Mouse (Mus musculus) hindbrain, postnatal 0 days (tissue): ENCODE measurements around the gene Rhbdf2. TPM values are rescaled to one million over a fixed set of nuclear protein-coding genes. Genes with fewer than 3 reads are reported as not detected.
A peak's percentile ranks its signal among the peaks of the same experiment; 100 is the strongest.

Source experiments
- ATAC-seq: fragments of 200-750 bp; cut with Nextera tagmentation; 2 replicates; pipeline ENCODE4 v1.8.0; 2017; ENCODE audit warnings: mild to moderate bottlenecking, moderate TSS enrichment, moderate library complexity
- DNase-seq: peaks from one replicate; pipeline ENCODE4 v3.0.0-alpha.2; 2015; ENCODE audit warnings: low spot score
- H3K27ac ChIP-seq: fragments of 300-500 bp; sonication (generic); 2 replicates; pipeline ENCODE4 v1.5.1; 2014; ENCODE audit warnings: mild to moderate bottlenecking
- H3K27me3 ChIP-seq: fragments of 300-500 bp; sonication (generic); 2 replicates; pipeline ENCODE4 v1.6.1; 2014; ENCODE audit warnings: low read length, mixed read lengths; ENCODE audit not compliant: insufficient read depth
- H3K36me3 ChIP-seq: fragments of 300-500 bp; sonication (generic); 2 replicates; pipeline ENCODE4 v1.6.1; 2014; ENCODE audit warnings: low read length, mixed read lengths; ENCODE audit not compliant: insufficient read depth
- H3K4me1 ChIP-seq: fragments of 300-500 bp; sonication (generic); 2 replicates; pipeline ENCODE4 v1.6.1; 2014; ENCODE audit warnings: antibody characterized with exemption, low read length, mixed read lengths; ENCODE audit not compliant: insufficient read depth
- H3K4me2 ChIP-seq: fragments of 300-500 bp; sonication (generic); 2 replicates; pipeline ENCODE4 v1.6.1; 2014; ENCODE audit warnings: low read depth, mild to moderate bottlenecking, low read length, moderate library complexity, mixed read lengths
- H3K4me3 ChIP-seq: fragments of 300-500 bp; sonication (generic); 2 replicates; pipeline ENCODE4 v1.5.1; 2014; ENCODE audit warnings: low read length
- H3K9ac ChIP-seq: fragments of 300-500 bp; sonication (generic); replicated peaks from 2 replicates; pipeline ENCODE4 v1.6.1; 2014; ENCODE audit warnings: mild to moderate bottlenecking, low read length, moderate library complexity, mixed read lengths
- H3K9me3 ChIP-seq: fragments of 300-500 bp; sonication (generic); 2 replicates; pipeline ENCODE4 v1.6.1; 2016; ENCODE audit warnings: low read length, mixed read lengths
- CTCF ChIP-seq: IDR thresholded peaks from 2 replicates; pipeline ENCODE4 v1.5.1; 2016; ENCODE audit warnings: antibody characterized with exemption, control low read depth, low read depth
- WGBS: fragments of 180-500 bp; shearing (Covaris S2); extraction: QIAGEN DNeasy Blood & Tissue Kit; methylation state at CpG from one replicate; pipeline ENCODE4 v1.1.7; 2014; 5-methylcytosine and 5-hydroxymethylcytosine counted together
- polyA plus RNA-seq: library from polyadenylated mRNA; unstranded; fragments of >200 nt; fragmentation: Nextera tagmentation; extraction: Ambion mirVana; gene quantifications from 2 replicates; pipeline ENCODE4 v1.2.1, GENCODE M21; 2015
- total RNA-seq: library from RNA; depleted of rRNA; stranded (reverse); fragments of >200 nt; gene quantifications from 2 replicates; pipeline ENCODE4 v1.2.3, GENCODE M21; 2014

Rhbdf2 gene
- total and polyA plus RNA-seq, 2 experiments from 2014 or later, result 1.6 to 3.8 TPM

- ATAC-seq (peak; percentile 52; the same call in 1 of the 2 replicates), DNase-seq (peak; percentile 63)
- Histone ChIP-seq H3K4me3 (peak overlapping the region; percentile 64), H3K4me1 (peaks cover 25% of the 10 kb centered on the region), H3K36me3 (no peaks in the 10 kb centered on the region; the same call in 1 of the 2 replicates), H3K4me2 (peak overlapping the region; percentile 95), H3K27ac (peak overlapping the region; percentile 75), H3K9me3 (no peaks in the 10 kb centered on the region), H3K9ac (peak overlapping the region; percentile 79), H3K27me3 (no peaks in the 10 kb centered on the region)
- no peak for TF ChIP-seq CTCF
- under 1% methylated on average over 46 of the region's 47 CpGs for WGBS
Observed at GRCm38 (mm10) chr11:116653709-116654221, 26.9 kb upstream of the Rhbdf2 start.

- H3K9me3 ChIP-seq, result no peaks in the 10 kb centered on the region
- no peaks in the 10 kb centered on the region; the same call in 1 of the 2 replicates for H3K36me3 ChIP-seq
- WGBS, result 8% methylated on average over 10 of the region's 10 CpGs
- DNase-seq (no peak), ATAC-seq (no peak)
- TF ChIP-seq CTCF, result no peak
- no peaks in the 10 kb centered on the region for H3K27me3 ChIP-seq
- H3K9ac ChIP-seq, result peak within 1 kb of the TSS; percentile 79
- peaks cover 25% of the 10 kb centered on the region for H3K4me1 ChIP-seq
- H3K4me2 ChIP-seq, result peak within 1 kb of the TSS; percentile 95
- peak within 1 kb of the TSS; percentile 64 for H3K4me3 ChIP-seq
- H3K27ac ChIP-seq, result peak within 1 kb of the TSS; percentile 75
Observed at GRCm38 (mm10) chr11:116653234-116653633, 26.4 kb upstream of the Rhbdf2 start, which contains the start of gene Prcd. Gene Prcd, plus strand, starts transcription at chr11:116653534.

- H3K27ac ChIP-seq, result no peak overlapping the region
- ATAC-seq, result no peak
- no peaks in the 10 kb centered on the region for H3K27me3 ChIP-seq
- H3K4me1 ChIP-seq, result peaks cover 22% of the 10 kb centered on the region
- DNase-seq, result no peak
- no peaks in the 10 kb centered on the region for H3K9me3 ChIP-seq
- H3K4me2 ChIP-seq, result peak overlapping the region; percentile 95
- peak overlapping the region; percentile 64 for H3K4me3 ChIP-seq
- H3K36me3 ChIP-seq, result no peaks in the 10 kb centered on the region; the same call in 1 of the 2 replicates
- H3K9ac ChIP-seq, result peak overlapping the region; percentile 79
- WGBS, result 57% methylated on average over 25 of the region's 25 CpGs
- no peak for TF ChIP-seq CTCF
Observed at GRCm38 (mm10) chr11:116652330-116653098, 25.7 kb upstream of the Rhbdf2 start.

- Histone ChIP-seq H3K27ac (no peak overlapping the region), H3K4me1 (peaks cover 18% of the 10 kb centered on the region; the same call in 1 of the 2 replicates), H3K36me3 (no peaks in the 10 kb centered on the region; the same call in 1 of the 2 replicates), H3K4me2 (no peak overlapping the region), H3K4me3 (no peak overlapping the region), H3K27me3 (no peaks in the 10 kb centered on the region), H3K9ac (no peak overlapping the region), H3K9me3 (no peaks in the 10 kb centered on the region)
- WGBS, result 86% methylated on average over 8 of the region's 8 CpGs
- DNase-seq, result no peak
- no peak for TF ChIP-seq CTCF
- ATAC-seq, result no peak
Observed at GRCm38 (mm10) chr11:116651339-116651738, 24.5 kb upstream of the Rhbdf2 start.

GRCm38 (mm10) chr11:116650811-116651210 lies 24.0 kb upstream of the Rhbdf2 start:
- WGBS, result 67% methylated on average over 8 of the region's 8 CpGs
- H3K36me3 ChIP-seq, result no peaks in the 10 kb centered on the region; the same call in 1 of the 2 replicates
- no peaks in the 10 kb centered on the region for H3K9me3 ChIP-seq
- no peak overlapping the region for H3K27ac ChIP-seq
- ATAC-seq, result no peak
- no peaks in the 10 kb centered on the region for H3K27me3 ChIP-seq
- no peak for TF ChIP-seq CTCF
- no peak overlapping the region for H3K4me2 ChIP-seq
- no peak overlapping the region for H3K4me3 ChIP-seq
- no peak overlapping the region for H3K9ac ChIP-seq
- DNase-seq, result no peak
- H3K4me1 ChIP-seq, result peaks cover 18% of the 10 kb centered on the region; the same call in 1 of the 2 replicates

- no peak overlapping the region for H3K4me2 ChIP-seq
- H3K27me3 ChIP-seq, result no peaks in the 10 kb centered on the region
- ATAC-seq (no peak), DNase-seq (no peak)
- H3K27ac ChIP-seq, result no peak overlapping the region
- TF ChIP-seq CTCF, result no peak
- peaks cover 15% of the 10 kb centered on the region; the same call in 1 of the 2 replicates for H3K4me1 ChIP-seq
- no peaks in the 10 kb centered on the region for H3K9me3 ChIP-seq
- H3K4me3 ChIP-seq, result no peak overlapping the region
- no peaks in the 10 kb centered on the region; the same call in 1 of the 2 replicates for H3K36me3 ChIP-seq
- WGBS, result 88% methylated on average over 13 of the region's 13 CpGs
- H3K9ac ChIP-seq, result no peak overlapping the region
Observed at GRCm38 (mm10) chr11:116649711-116650337, 23.0 kb upstream of the Rhbdf2 start.
